Mouse (Mus musculus): ENCODE measurements around the gene Fam171b. TPM values are rescaled to one million over a fixed set of nuclear protein-coding genes. Genes with fewer than 3 reads are reported as not detected.

Fam171b gene
- polyA plus RNA-seq, 1 experiment from 2014 or later, result 13.9 TPM

Other genes starting within 250 kb of the Fam171b start
- 120 and 133 TPM in 2 replicates for gene Zc3h15, start 168.2 kb upstream of the Fam171b start, polyA plus RNA-seq (2014; fragmentation: Nextera tagmentation; extraction: Ambion mirVana)
- gene Itgav, start 88.2 kb upstream of the Fam171b start, polyA plus RNA-seq (2014; fragmentation: Nextera tagmentation; extraction: Ambion mirVana), result 75.3 and 85.3 TPM in 2 replicates
- not detected in 2 replicates for gene Zswim2, start 128.6 kb downstream of the Fam171b start, polyA plus RNA-seq (2014; fragmentation: Nextera tagmentation; extraction: Ambion mirVana)
- gene Gm13698, start 143.1 kb downstream of the Fam171b start, polyA plus RNA-seq (2014; fragmentation: Nextera tagmentation; extraction: Ambion mirVana), result not detected in 2 replicates
- not detected in 2 replicates for gene Gm13693, start 148.9 kb downstream of the Fam171b start, polyA plus RNA-seq (2014; fragmentation: Nextera tagmentation; extraction: Ambion mirVana)
- gene Gm13695, start 154.7 kb downstream of the Fam171b start, polyA plus RNA-seq (2014; fragmentation: Nextera tagmentation; extraction: Ambion mirVana), result not detected in 2 replicates
- not detected in 2 replicates for gene Gm13696, start 160.5 kb downstream of the Fam171b start, polyA plus RNA-seq (2014; fragmentation: Nextera tagmentation; extraction: Ambion mirVana)
- not detected in 2 replicates for gene Gm13694, start 166.3 kb downstream of the Fam171b start, polyA plus RNA-seq (2014; fragmentation: Nextera tagmentation; extraction: Ambion mirVana)
- not detected in 2 replicates for gene Gm13697, start 172.1 kb downstream of the Fam171b start, polyA plus RNA-seq (2014; fragmentation: Nextera tagmentation; extraction: Ambion mirVana)
- gene Gm13691, start 177.9 kb downstream of the Fam171b start, polyA plus RNA-seq (2014; fragmentation: Nextera tagmentation; extraction: Ambion mirVana), result not detected in 2 replicates